Mouse (Mus musculus): ENCODE results near the gene Asb8. TPM values are rescaled to one million over a fixed set of nuclear protein-coding genes. Genes with fewer than 3 reads are reported as not detected.

Gene Asb8
- polyA plus RNA-seq, 1 experiment = 4.3 TPM

- H3K4me1 ChIP-seq = peaks cover 7% of the 10 kb centered on the region
- no peak for TF ChIP-seq FLI1 (IDR thresholded peaks at IDR 0.05; ENCODE audit: low read length)
- TF ChIP-seq GATA1 (IDR thresholded peaks at IDR 0.05; ENCODE audit: borderline replicate concordance, low read length) = no peak
- H3K36me3 ChIP-seq (replicated peaks; ENCODE audit: low read length) = peaks cover 99% of the 10 kb centered on the region
Measured at GRCm38 (mm10) chr15:98131451-98131850, 34.0 kb downstream of the Asb8 start.

GRCm38 (mm10) chr15:98131001-98131400, 34.4 kb downstream of the Asb8 start:
- Histone ChIP-seq H3K27me3 (replicated peaks) (no peaks in the 10 kb centered on the region), H3K4me3 (replicated peaks) (no peak overlapping the region), H3K9me3 (no peaks in the 10 kb centered on the region), H3K36me3 (replicated peaks; ENCODE audit: low read length) (peaks cover 99% of the 10 kb centered on the region), H3K4me1 (peaks cover 11% of the 10 kb centered on the region)
- TF ChIP-seq GATA1 (IDR thresholded peaks at IDR 0.05; ENCODE audit: borderline replicate concordance, low read length) = no peak
- no peak for TF ChIP-seq FLI1 (IDR thresholded peaks at IDR 0.05; ENCODE audit: low read length)

More at GRCm38 (mm10) chr15:98131451-98131850, 34.0 kb downstream of the Asb8 start:
- no peaks in the 10 kb centered on the region for H3K27me3 ChIP-seq (replicated peaks)
- H3K4me3 ChIP-seq (replicated peaks) = no peak overlapping the region
- no peaks in the 10 kb centered on the region for H3K9me3 ChIP-seq

GRCm38 (mm10) chr15:98120831-98121230, 44.6 kb downstream of the Asb8 start:
- no peak overlapping the region for H3K4me3 ChIP-seq (replicated peaks)
- TF ChIP-seq GATA1 (IDR thresholded peaks at IDR 0.05; ENCODE audit: borderline replicate concordance, low read length) = no peak
- no peak for TF ChIP-seq FLI1 (IDR thresholded peaks at IDR 0.05; ENCODE audit: low read length)
- peaks cover 96% of the 10 kb centered on the region for H3K36me3 ChIP-seq (replicated peaks; ENCODE audit: low read length)
- no peaks in the 10 kb centered on the region for H3K9me3 ChIP-seq
- peaks cover 6% of the 10 kb centered on the region for H3K4me1 ChIP-seq
- H3K27me3 ChIP-seq (replicated peaks) = no peaks in the 10 kb centered on the region

- Histone ChIP-seq H3K4me1 (peaks cover 15% of the 10 kb centered on the region), H3K4me3 (replicated peaks) (no peak overlapping the region), H3K36me3 (replicated peaks; ENCODE audit: low read length) (peaks cover 96% of the 10 kb centered on the region), H3K27me3 (replicated peaks) (no peaks in the 10 kb centered on the region), H3K9me3 (no peaks in the 10 kb centered on the region)
- TF ChIP-seq GATA1 (IDR thresholded peaks at IDR 0.05; ENCODE audit: borderline replicate concordance, low read length) (no peak), FLI1 (IDR thresholded peaks at IDR 0.05; ENCODE audit: low read length) (no peak)
Measured at GRCm38 (mm10) chr15:98119363-98119762, 46.1 kb downstream of the Asb8 start.

- H3K27me3 ChIP-seq (replicated peaks) = no peaks in the 10 kb centered on the region
- H3K4me1 ChIP-seq = peaks cover 26% of the 10 kb centered on the region
- peaks cover 90% of the 10 kb centered on the region for H3K36me3 ChIP-seq (replicated peaks; ENCODE audit: low read length)
- H3K4me3 ChIP-seq (replicated peaks) = peak overlapping the region; percentile 50
- TF ChIP-seq GATA1 (IDR thresholded peaks at IDR 0.05; ENCODE audit: borderline replicate concordance, low read length) = no peak
- TF ChIP-seq FLI1 (IDR thresholded peaks at IDR 0.05; ENCODE audit: low read length) = no peak
- no peaks in the 10 kb centered on the region for H3K9me3 ChIP-seq
Measured at GRCm38 (mm10) chr15:98116287-98116686, 49.1 kb downstream of the Asb8 start.

- no peaks in the 10 kb centered on the region for H3K9me3 ChIP-seq
- H3K4me3 ChIP-seq (replicated peaks) = no peak overlapping the region
- H3K36me3 ChIP-seq (replicated peaks; ENCODE audit: low read length) = peaks cover 87% of the 10 kb centered on the region
- no peak for TF ChIP-seq FLI1 (IDR thresholded peaks at IDR 0.05; ENCODE audit: low read length)
- no peak for TF ChIP-seq GATA1 (IDR thresholded peaks at IDR 0.05; ENCODE audit: borderline replicate concordance, low read length)
- H3K4me1 ChIP-seq = peaks cover 31% of the 10 kb centered on the region
- no peaks in the 10 kb centered on the region for H3K27me3 ChIP-seq (replicated peaks)
Measured at GRCm38 (mm10) chr15:98115779-98116163, 49.7 kb downstream of the Asb8 start.

- Histone ChIP-seq H3K9me3 (no peaks in the 10 kb centered on the region), H3K4me3 (replicated peaks) (no peak overlapping the region), H3K36me3 (replicated peaks; ENCODE audit: low read length) (peaks cover 80% of the 10 kb centered on the region), H3K4me1 (peaks cover 36% of the 10 kb centered on the region), H3K27me3 (replicated peaks) (no peaks in the 10 kb centered on the region)
- no peak for TF ChIP-seq GATA1 (IDR thresholded peaks at IDR 0.05; ENCODE audit: borderline replicate concordance, low read length)
- no peak for TF ChIP-seq FLI1 (IDR thresholded peaks at IDR 0.05; ENCODE audit: low read length)
Measured at GRCm38 (mm10) chr15:98114852-98115778, 50.3 kb downstream of the Asb8 start.

- no peaks in the 10 kb centered on the region for H3K27me3 ChIP-seq (replicated peaks)
- peaks cover 72% of the 10 kb centered on the region for H3K36me3 ChIP-seq (replicated peaks; ENCODE audit: low read length)
- TF ChIP-seq GATA1 (IDR thresholded peaks at IDR 0.05; ENCODE audit: borderline replicate concordance, low read length) = no peak
- TF ChIP-seq FLI1 (IDR thresholded peaks at IDR 0.05; ENCODE audit: low read length) = no peak
- no peaks in the 10 kb centered on the region for H3K9me3 ChIP-seq
- H3K4me3 ChIP-seq (replicated peaks) = no peak overlapping the region
- H3K4me1 ChIP-seq = peaks cover 45% of the 10 kb centered on the region
Measured at GRCm38 (mm10) chr15:98114098-98114851, 51.1 kb downstream of the Asb8 start.

GRCm38 (mm10) chr15:98111791-98112190, 53.6 kb downstream of the Asb8 start:
- H3K36me3 ChIP-seq (replicated peaks; ENCODE audit: low read length) = peaks cover 50% of the 10 kb centered on the region
- TF ChIP-seq FLI1 (IDR thresholded peaks at IDR 0.05; ENCODE audit: low read length) = no peak
- no peak for TF ChIP-seq GATA1 (IDR thresholded peaks at IDR 0.05; ENCODE audit: borderline replicate concordance, low read length)
- H3K4me1 ChIP-seq = peaks cover 68% of the 10 kb centered on the region
- H3K27me3 ChIP-seq (replicated peaks) = no peaks in the 10 kb centered on the region
- H3K9me3 ChIP-seq = no peaks in the 10 kb centered on the region
- no peak overlapping the region for H3K4me3 ChIP-seq (replicated peaks)

Measured in megakaryocyte, embryonic 14.5 days (primary cell).